Mouse (Mus musculus): Measurements from ENCODE around the gene Matn1. TPM values are rescaled to one million over a fixed set of nuclear protein-coding genes. Genes with fewer than 3 reads are reported as not detected.

Gene Matn1
- polyA plus RNA-seq, 1 experiment from 2014 or later: 0.34 TPM

Other genes with a start within 250 kb of the Matn1 start
- gene Sdc3, start 151.8 kb upstream of the Matn1 start, polyA plus RNA-seq (2015; fragmentation: Nextera tagmentation; extraction: Ambion mirVana): 151 and 187 TPM in 2 replicates
- gene Laptm5, start 31.3 kb upstream of the Matn1 start, polyA plus RNA-seq (2015; fragmentation: Nextera tagmentation; extraction: Ambion mirVana): 27.2 and 27.4 TPM in 2 replicates

Data from hindbrain, embryonic 16.5 days (tissue).